Mouse (Mus musculus) spleen, adult 2 months (tissue): ENCODE measurements around the gene Gpr152.

ENCODE experiments used
- CTCF ChIP-seq: fragments of 200-500 bp; IDR thresholded peaks from 2 replicates; pipeline ENCODE4 v1.5.1; 2011; ENCODE audit warnings: mild to moderate bottlenecking, inconsistent platforms; ENCODE audit not compliant: insufficient read depth, insufficient read length, insufficient replicate concordance; ENCODE audit errors: extremely low read depth
- POLR2A ChIP-seq: fragments of 200-500 bp; IDR thresholded peaks from 2 replicates; pipeline ENCODE4 v1.6.1; 2011; ENCODE audit warnings: low read depth, low read length, inconsistent platforms

GRCm38 (mm10) chr19:4172925-4173324 is 33.3 kb downstream of the Gpr152 start:
- no peak for TF ChIP-seq POLR2A
- TF ChIP-seq CTCF: no peak
